Mouse (Mus musculus) kidney, postnatal 0 days (tissue): ENCODE data around the gene Wdr59. TPM values are rescaled to one million over a fixed set of nuclear protein-coding genes. Genes with fewer than 3 reads are reported as not detected.

Experiments used
- ATAC-seq: fragments of 200-750 bp; cut with Nextera tagmentation; replicated peaks from 2 replicates; pipeline ENCODE4 v1.8.0; 2017; ENCODE audit warnings: low read depth, moderate number of reproducible peaks, moderate TSS enrichment, moderate library complexity; ENCODE audit not compliant: low FRiP score
- DNase-seq: peaks from one replicate; pipeline ENCODE4 v3.0.0-alpha.2; 2016; ENCODE audit warnings: low spot score
- H3K27ac ChIP-seq: fragments of 300-500 bp; sonication (generic); 2 replicates; pipeline ENCODE4 v1.5.1; 2014; ENCODE audit warnings: mild to moderate bottlenecking
- H3K27me3 ChIP-seq: fragments of 300-500 bp; sonication (generic); 2 replicates; pipeline ENCODE4 v1.6.1; 2014; ENCODE audit warnings: low read length, mixed read lengths; ENCODE audit not compliant: insufficient read depth
- H3K36me3 ChIP-seq: fragments of 300-500 bp; sonication (generic); 2 replicates; pipeline ENCODE4 v1.6.1; 2014; ENCODE audit warnings: low read length, mixed read lengths; ENCODE audit not compliant: insufficient read depth
- H3K4me1 ChIP-seq: fragments of 300-500 bp; sonication (generic); replicated peaks from 2 replicates; pipeline ENCODE4 v1.6.1; 2014; ENCODE audit warnings: antibody characterized with exemption, low read length, mixed read lengths; ENCODE audit not compliant: insufficient read depth
- H3K4me2 ChIP-seq: fragments of 300-500 bp; sonication (generic); 2 replicates; pipeline ENCODE4 v1.6.1; 2014; ENCODE audit warnings: mild to moderate bottlenecking, low read length, moderate library complexity, mixed read lengths
- H3K4me3 ChIP-seq: fragments of 300-500 bp; sonication (generic); replicated peaks from 2 replicates; pipeline ENCODE4 v1.5.1; 2014; ENCODE audit warnings: low read depth, low read length
- H3K9ac ChIP-seq: fragments of 300-500 bp; sonication (generic); 2 replicates; pipeline ENCODE4 v1.6.1; 2014; ENCODE audit warnings: low read depth, low read length
- H3K9me3 ChIP-seq: fragments of 300-500 bp; sonication (generic); replicated peaks from 2 replicates; pipeline ENCODE4 v1.6.1; 2016; ENCODE audit warnings: low read length, inconsistent platforms, mixed read lengths
- CTCF ChIP-seq: IDR thresholded peaks from 2 replicates; pipeline ENCODE4 v1.5.1; 2016; ENCODE audit warnings: antibody characterized with exemption, low read depth, mild to moderate bottlenecking, moderate library complexity
- WGBS: fragments of 180-500 bp; shearing (Covaris S2); extraction: QIAGEN DNeasy Blood & Tissue Kit; methylation state at CpG from one replicate; pipeline ENCODE4 v1.1.7; 2014; 5-methylcytosine and 5-hydroxymethylcytosine counted together
- polyA plus RNA-seq: library from polyadenylated mRNA; unstranded; fragments of >200 nt; fragmentation: Nextera tagmentation; extraction: Ambion mirVana; gene quantifications from 2 replicates; pipeline ENCODE4 v1.2.1, GENCODE M21; 2015

The Wdr59 gene
- polyA plus RNA-seq, 1 experiment from 2014 or later: 3.2 TPM

GRCm38 (mm10) chr8:111435071-111435828, 86.6 kb downstream of the Wdr59 start:
- no peak overlapping the region for H3K4me2 ChIP-seq
- no peaks in the 10 kb centered on the region for H3K27me3 ChIP-seq
- no peak overlapping the region for H3K27ac ChIP-seq
- no peaks in the 10 kb centered on the region for H3K4me1 ChIP-seq
- no peak overlapping the region for H3K9ac ChIP-seq
- peak; percentile 40; the same call in 1 of the 2 replicates for ATAC-seq
- H3K9me3 ChIP-seq: no peaks in the 10 kb centered on the region
- TF ChIP-seq CTCF: no peak
- no peak overlapping the region for H3K4me3 ChIP-seq
- WGBS: 22% methylated on average over 11 of the region's 11 CpGs
- H3K36me3 ChIP-seq: no peaks in the 10 kb centered on the region
- peak; percentile 32 for DNase-seq

- Histone ChIP-seq H3K4me3 (no peak overlapping the region), H3K9ac (no peak overlapping the region), H3K4me1 (no peaks in the 10 kb centered on the region), H3K9me3 (no peaks in the 10 kb centered on the region), H3K27me3 (no peaks in the 10 kb centered on the region), H3K36me3 (no peaks in the 10 kb centered on the region), H3K4me2 (no peak overlapping the region; the same call in 1 of the 2 replicates), H3K27ac (no peak overlapping the region)
- TF ChIP-seq CTCF: no peak
- DNase-seq (no peak), ATAC-seq (no peak)
- 67% methylated on average over 9 of the region's 9 CpGs for WGBS
Measured at GRCm38 (mm10) chr8:111424646-111425045, 97.2 kb downstream of the Wdr59 start.

- DNase-seq (peak; percentile 37), ATAC-seq (no peak)
- H3K9me3 ChIP-seq: no peaks in the 10 kb centered on the region
- no peak for TF ChIP-seq CTCF
- no peaks in the 10 kb centered on the region for H3K4me1 ChIP-seq
- H3K36me3 ChIP-seq: no peaks in the 10 kb centered on the region
- 39% methylated on average over 11 of the region's 11 CpGs for WGBS
- no peak overlapping the region for H3K27ac ChIP-seq
- peak overlapping the region; percentile 15; the same call in 1 of the 2 replicates for H3K4me2 ChIP-seq
- H3K4me3 ChIP-seq: no peak overlapping the region
- no peaks in the 10 kb centered on the region for H3K27me3 ChIP-seq
- H3K9ac ChIP-seq: no peak overlapping the region
Measured at GRCm38 (mm10) chr8:111424181-111424580, 97.7 kb downstream of the Wdr59 start.

- Histone ChIP-seq H3K9ac (no peak overlapping the region), H3K9me3 (no peaks in the 10 kb centered on the region), H3K4me2 (no peak overlapping the region), H3K27me3 (no peaks in the 10 kb centered on the region), H3K36me3 (no peaks in the 10 kb centered on the region), H3K4me3 (no peak overlapping the region), H3K4me1 (no peaks in the 10 kb centered on the region), H3K27ac (no peak overlapping the region)
- WGBS: 69% methylated on average over 2 of the region's 2 CpGs
- ATAC-seq: no peak
- TF ChIP-seq CTCF: no peak
- DNase-seq: no peak
Measured at GRCm38 (mm10) chr8:111422614-111423013, 99.3 kb downstream of the Wdr59 start.

GRCm38 (mm10) chr8:111419171-111419570, 102.7 kb downstream of the Wdr59 start:
- ATAC-seq: no peak
- WGBS: 71% methylated on average over 3 of the region's 3 CpGs

GRCm38 (mm10) chr8:111418601-111419000, 103.3 kb downstream of the Wdr59 start:
- WGBS: 25% methylated on average over 9 of the region's 9 CpGs
- ATAC-seq (no peak), DNase-seq (peak; percentile 67)
- no peaks in the 10 kb centered on the region; the same call in 1 of the 2 replicates for H3K27me3 ChIP-seq
- H3K9me3 ChIP-seq: no peaks in the 10 kb centered on the region
- no peaks in the 10 kb centered on the region for H3K4me1 ChIP-seq
- H3K4me3 ChIP-seq: no peak overlapping the region
- no peaks in the 10 kb centered on the region for H3K36me3 ChIP-seq
- peak; percentile 78 for TF ChIP-seq CTCF
- H3K4me2 ChIP-seq: no peak overlapping the region
- H3K9ac ChIP-seq: no peak overlapping the region
- H3K27ac ChIP-seq: no peak overlapping the region

More at GRCm38 (mm10) chr8:111419171-111419570, 102.7 kb downstream of the Wdr59 start:
- Histone ChIP-seq H3K4me3 (no peak overlapping the region), H3K27me3 (no peaks in the 10 kb centered on the region; the same call in 1 of the 2 replicates), H3K27ac (no peak overlapping the region), H3K9ac (no peak overlapping the region), H3K9me3 (no peaks in the 10 kb centered on the region), H3K4me2 (no peak overlapping the region), H3K36me3 (no peaks in the 10 kb centered on the region), H3K4me1 (no peaks in the 10 kb centered on the region)
- no peak for TF ChIP-seq CTCF
- no peak for DNase-seq
